Mouse (Mus musculus) left cerebral cortex, adult 18-20 months (tissue): ENCODE results near the gene Rbmxl1. TPM values are rescaled to one million over a fixed set of nuclear protein-coding genes. Genes with fewer than 3 reads are reported as not detected.
"Not testable (repeated sequence)": the region's sequence is repeated elsewhere in the genome, so short reads cannot be mapped to it uniquely, and the experiment has no call there.

ENCODE experiments used
- DNase-seq, 2 experiments: peaks; one replicate each; pipeline ENCODE4 v3.0.0; 2021 to 2022; ENCODE audit warnings: low spot score in 2 of 2, mixed read lengths in 1 of 2
- total RNA-seq, 2 experiments: library from RNA; stranded (reverse); gene quantifications; 2 replicates each; pipeline ENCODE4 v1.2.3; 2021

Rbmxl1 gene
- total RNA-seq, 2 experiments from 2014 or later, result 58.3 to 60.2 TPM

DNA sequence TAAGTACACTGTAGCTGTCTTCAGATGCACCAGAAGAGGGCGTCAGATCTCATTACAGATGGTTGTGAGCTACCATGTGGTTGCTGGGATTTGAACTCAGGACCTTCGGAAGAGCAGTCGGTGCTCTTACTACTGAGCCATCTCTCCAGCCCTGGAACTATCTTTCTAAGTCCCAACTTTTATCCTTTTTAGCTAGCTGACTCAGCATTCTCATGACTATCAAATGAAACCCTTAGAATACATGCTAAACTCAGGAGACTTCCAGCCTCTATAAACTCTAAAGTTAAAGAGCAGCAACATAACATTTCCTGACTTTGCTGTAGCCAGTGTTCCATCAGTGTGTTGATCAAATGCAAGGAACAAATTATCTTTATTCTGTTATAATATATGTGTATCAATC lies 12.4 kb downstream of the Rbmxl1 start:
- DNase-seq, result not testable (repeated sequence)

DNA sequence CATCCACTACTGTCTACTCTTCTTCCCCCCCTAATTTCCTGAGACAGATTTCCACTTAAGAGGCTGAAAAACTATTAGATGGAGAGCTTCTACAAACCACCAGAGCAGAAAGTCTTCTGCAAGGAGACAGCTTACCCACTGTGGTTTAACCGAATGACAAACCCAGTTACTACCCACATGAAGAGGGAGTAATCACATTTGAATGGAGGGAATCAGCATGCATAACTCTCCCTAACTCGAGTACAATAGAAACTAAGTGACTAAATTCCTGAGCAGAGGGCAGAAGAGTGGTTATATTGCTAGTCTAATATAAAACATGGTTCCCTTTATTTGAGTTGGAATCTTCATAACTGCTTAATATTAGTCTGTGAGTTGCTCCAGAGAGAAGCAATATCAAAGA lies 15.7 kb downstream of the Rbmxl1 start:
- DNase-seq, result no peak

GRCm38 (mm10) chr8:78489733-78490132 lies 19.0 kb downstream of the Rbmxl1 start:
- DNase-seq, result no peak

- DNase-seq, result no peak
These were observed 31.5 kb downstream of the Rbmxl1 start for GRCm38 (mm10) chr8:78477051-78477829.

DNA sequence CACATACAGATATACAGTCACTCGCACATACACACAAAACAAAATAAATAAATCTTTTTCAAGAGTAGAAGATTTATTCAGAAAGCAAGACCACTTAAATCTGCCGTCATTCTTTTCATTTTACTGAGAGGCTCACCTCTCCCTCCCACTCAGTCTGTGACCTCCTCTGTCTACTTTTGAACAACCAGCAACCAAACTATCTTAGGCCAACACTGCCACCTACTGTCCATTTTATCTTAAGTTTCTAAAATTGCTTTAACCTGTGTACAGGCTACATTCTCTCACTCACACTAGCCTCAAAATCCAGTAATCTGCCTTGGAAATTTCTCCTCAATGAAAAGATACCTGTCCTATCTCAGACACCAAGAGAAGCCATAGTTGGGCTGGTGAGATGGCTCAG lies 40.8 kb downstream of the Rbmxl1 start:
- DNase-seq, result no peak

GRCm38 (mm10) chr8:78463941-78464340 lies 44.8 kb downstream of the Rbmxl1 start:
- no peak for DNase-seq

- no peak for DNase-seq
These were observed 52.3 kb downstream of the Rbmxl1 start for GRCm38 (mm10) chr8:78456441-78456840.

Other genes with a start within 250 kb of the Rbmxl1 start
- not detected for gene Pou4f2, start 72.3 kb downstream of the Rbmxl1 start, total RNA-seq
- gene Slc10a7, start 448 bp upstream of the Rbmxl1 start, total RNA-seq, result 10 to 100 TPM in 1 of 2 experiments, 1 to 10 TPM in 1; 6.2 to 10.5 TPM